Mouse (Mus musculus) layer of hippocampus, adult 8-10 months (tissue): ENCODE data around the gene Ticam1. TPM values are rescaled to one million over a fixed set of nuclear protein-coding genes. Genes with fewer than 3 reads are reported as not detected.

Source experiments
- DNase-seq, 2 experiments: peaks; one replicate each; pipeline ENCODE4 v3.0.0; 2022; ENCODE audit warnings: low spot score in 2 of 2
- total RNA-seq, 4 experiments: library from RNA; stranded (reverse); gene quantifications; 2 replicates each; pipeline ENCODE4 v1.2.4; 2022

Ticam1 gene
- total RNA-seq, 4 experiments from 2014 or later: 6.8 to 8.8 (median 7.8) TPM

GRCm38 (mm10) chr17:56290388-56291170 is 14.0 kb upstream of the Ticam1 start:
- DNase-seq: peak; percentile 52 to 76

- no peak for DNase-seq
Observed at GRCm38 (mm10) chr17:56289371-56290331, 13.1 kb upstream of the Ticam1 start.

GRCm38 (mm10) chr17:56288866-56289265 is 12.3 kb upstream of the Ticam1 start:
- DNase-seq: no peak

GRCm38 (mm10) chr17:56287830-56288229 is 11.2 kb upstream of the Ticam1 start:
- DNase-seq: no peak

GRCm38 (mm10) chr17:56285995-56286394 is 9.4 kb upstream of the Ticam1 start:
- DNase-seq: no peak

- peak in 1 of 2 experiments; percentile 45 for DNase-seq
Observed at GRCm38 (mm10) chr17:56283316-56283715, 6.7 kb upstream of the Ticam1 start.

GRCm38 (mm10) chr17:56282802-56283201 is 6.2 kb upstream of the Ticam1 start:
- DNase-seq: peak in 1 of 2 experiments; percentile 69

GRCm38 (mm10) chr17:56281193-56281592 is 4.6 kb upstream of the Ticam1 start:
- no peak for DNase-seq

- DNase-seq: no peak
Observed at GRCm38 (mm10) chr17:56279481-56280155, 3.0 kb upstream of the Ticam1 start.

GRCm38 (mm10) chr17:56278340-56278739 is 1.8 kb upstream of the Ticam1 start:
- DNase-seq: no peak

- DNase-seq: no peak
Observed at GRCm38 (mm10) chr17:56277567-56277893, 944 bp upstream of the Ticam1 start.

- DNase-seq: no peak
Observed at GRCm38 (mm10) chr17:56275842-56276480, 625 bp downstream of the Ticam1 start.

- no peak for DNase-seq
Observed at GRCm38 (mm10) chr17:56273986-56274385, 2.6 kb downstream of the Ticam1 start.

GRCm38 (mm10) chr17:56273482-56273881 is 3.1 kb downstream of the Ticam1 start:
- DNase-seq: no peak

- no peak for DNase-seq
Observed at GRCm38 (mm10) chr17:56272644-56273043, 3.9 kb downstream of the Ticam1 start.

- no peak for DNase-seq
Observed at GRCm38 (mm10) chr17:56271609-56272253, 4.9 kb downstream of the Ticam1 start.

- DNase-seq: no peak
Observed at GRCm38 (mm10) chr17:56269741-56270140, 6.8 kb downstream of the Ticam1 start.

- DNase-seq: peak; percentile 66 to 68
Observed at GRCm38 (mm10) chr17:56269153-56269630, 7.4 kb downstream of the Ticam1 start.

GRCm38 (mm10) chr17:56266271-56266670 is 10.3 kb downstream of the Ticam1 start:
- DNase-seq: peak in 1 of 2 experiments; percentile 51

- no peak for DNase-seq
Observed at GRCm38 (mm10) chr17:56265869-56266268, 10.7 kb downstream of the Ticam1 start.
